8 mouse cellular contexts compared by ENCODE assay signal in genomic region chr10:53629918-53630250, GRCm38 (mm10). TPM values are rescaled to one million over a fixed set of nuclear protein-coding genes. Genes with fewer than 3 reads are reported as not detected.
DNase-seq lines count a peak whose midpoint lies in the region; ATAC-seq and TF ChIP-seq lines count a peak whose summit lies in the region.

No protein-coding gene starts in this region.

- peak; percentile 95 for ATAC-seq in forebrain, embryonic 14.5 days
- ATAC-seq in neutrophil, adult 5-6 weeks (ENCODE audit: extremely low read depth, insufficient number of reproducible peaks, low FRiP score, poor library complexity, severe bottlenecking), result peak; percentile 95

- peak overlapping the region; percentile 47 for H3K4me2 ChIP-seq in forebrain, embryonic 14.5 days (ENCODE audit: low read length)

- H3K9ac ChIP-seq in forebrain, embryonic 14.5 days (ENCODE audit: low read length), result peak overlapping the region; percentile 69

- no peaks in the 10 kb centered on the region for H3K36me3 ChIP-seq in forebrain, embryonic 14.5 days (ENCODE audit: control insufficient read depth, insufficient read depth, low read length)

- H3K9me3 ChIP-seq in forebrain, embryonic 14.5 days (replicated peaks; ENCODE audit: control insufficient read depth, low read length), result no peaks in the 10 kb centered on the region

- no peak for TF ChIP-seq CTCF in lung, adult 2 months (IDR thresholded peaks at IDR 0.05; ENCODE audit: insufficient read depth, low read length)

- peaks cover 2% of the 10 kb centered on the region; the same call in 1 of the 2 replicates for H3K4me1 ChIP-seq in forebrain, embryonic 14.5 days (ENCODE audit: control insufficient read depth, insufficient read depth, low read length)
- no peaks in the 10 kb centered on the region for H3K4me1 ChIP-seq in lung, adult 2 months (ENCODE audit: control insufficient read depth, insufficient read depth, low read length)

- H3K4me3 ChIP-seq in forebrain, embryonic 14.5 days (ENCODE audit: low read depth, low read length), result peak overlapping the region; percentile 75
- H3K4me3 ChIP-seq in lung, adult 2 months (replicated peaks; ENCODE audit: extremely low read depth, low read depth, low read length), result peak overlapping the region; percentile 89

- H3K27me3 ChIP-seq in forebrain, embryonic 14.5 days (replicated peaks; ENCODE audit: control insufficient read depth, insufficient read depth, low read length), result no peaks in the 10 kb centered on the region

- under 1% methylated on average over 35 of the region's 35 CpGs for WGBS in forebrain, embryonic 14.5 days
- WGBS in lung, adult 2 months, result under 1% methylated on average over 35 of the region's 35 CpGs

- peak; percentile 96 for DNase-seq in ES-CJ7 (ENCODE audit: low read depth, low spot score)
- peak; percentile 97 for DNase-seq in cerebellum, adult 11 months
- peak; percentile 99 for DNase-seq in forebrain, embryonic 14.5 days (ENCODE audit: low spot score)
- peak; percentile 93 for DNase-seq in heart, postnatal 25 days (ENCODE audit: low spot score)
- DNase-seq in layer of hippocampus, adult 18-20 months (ENCODE audit: low spot score in 2 of 2), result peak; percentile 94 to 96
- peak; percentile 94 for DNase-seq in lung, adult 2 months
- peak; percentile 90 to 93 for DNase-seq in thymus, adult 18-20 months

- peak; percentile 54; the same call in 1 of the 2 replicates for TF ChIP-seq POLR2A in lung, adult 2 months (IDR thresholded peaks at IDR 0.05; ENCODE audit: borderline replicate concordance, extremely low read depth, low read depth, low read length)

- intact Hi-C loops in heart, postnatal 25 days (cut with DNase I), result loop anchor here (1.0 kb wide), 1 partner anchor 28 kb away; no protein-coding TSS in a partner anchor

- peak overlapping the region; percentile 87 for H3K27ac ChIP-seq in forebrain, embryonic 14.5 days (ENCODE audit: low read depth, low read length)

RNA-seq across cellular contexts. Expression of gene Mcm9, which starts 0.4 kb away (rescaled TPM):
- polyA plus RNA-seq in forebrain, embryonic 14.5 days (2014; fragmentation: Nextera tagmentation; extraction: Ambion mirVana), result 9.1 and 11.6 TPM in 2 replicates
- total RNA-seq in heart, postnatal 25 days (2021), result 1 to 10 TPM; 2.6 TPM
- 1 to 10 TPM; 4.5 to 5.0 TPM for total RNA-seq in layer of hippocampus, adult 18-20 months (2021)
- polyA plus RNA-seq in lung, adult 2 months (2012; rRNA removed), result 2.3 and 2.7 TPM in 2 replicates
- total RNA-seq in neutrophil, adult 5-6 weeks (2017), result 22.5 and 29.1 TPM in 2 replicates

RNA-seq across cellular contexts. Expression of gene Asf1a, which starts 33.3 kb away (rescaled TPM):
- polyA plus RNA-seq in forebrain, embryonic 14.5 days (2014; fragmentation: Nextera tagmentation; extraction: Ambion mirVana), result 107 and 119 TPM in 2 replicates
- 10 to 100 TPM; 28.5 to 30.7 TPM for total RNA-seq in heart, postnatal 25 days (2021)
- total RNA-seq in layer of hippocampus, adult 18-20 months (2021), result 10 to 100 TPM; 22.7 to 25.0 TPM
- 4.0 and 5.1 TPM in 2 replicates for polyA plus RNA-seq in lung, adult 2 months (2012; rRNA removed)
- 24.3 and 37.1 TPM in 2 replicates for total RNA-seq in neutrophil, adult 5-6 weeks (2017)

Comparison
In these comparisons a context has a peak if more than half of its experiments do, and no peak if none do; other contexts are left out.
1. Peak in every context shown above with its lines: DNase-seq, ATAC-seq, H3K4me3 ChIP-seq and H3K27ac ChIP-seq.